Mouse (Mus musculus): ENCODE measurements around the gene Suclg2.

Suclg2 gene

GRCm38 (mm10) chr6:95469521-95469920 is 249.1 kb downstream of the Suclg2 start:
- no peak for DNase-seq (ENCODE audit: low read depth)

DNA sequence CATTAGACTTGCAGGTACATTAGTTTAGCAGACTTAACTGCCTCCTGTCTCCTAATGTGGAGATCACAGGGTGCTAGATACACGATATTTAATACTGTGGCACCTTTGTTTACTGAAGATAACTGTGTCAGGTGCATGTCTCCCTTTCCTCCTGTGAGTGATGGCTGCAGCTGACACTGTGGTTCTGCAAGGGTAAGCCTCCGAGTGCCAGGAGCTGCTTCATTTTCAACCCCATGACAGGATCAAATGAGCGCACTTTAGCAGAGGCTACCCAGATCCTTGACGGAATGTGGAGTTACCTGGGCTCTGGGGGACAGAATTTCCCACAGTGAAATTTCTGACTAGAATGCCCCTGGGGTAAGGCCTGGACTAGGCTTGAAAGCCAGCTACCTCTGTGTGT is 253.3 kb downstream of the Suclg2 start:
- DNase-seq (ENCODE audit: low read depth), result no peak

DNA sequence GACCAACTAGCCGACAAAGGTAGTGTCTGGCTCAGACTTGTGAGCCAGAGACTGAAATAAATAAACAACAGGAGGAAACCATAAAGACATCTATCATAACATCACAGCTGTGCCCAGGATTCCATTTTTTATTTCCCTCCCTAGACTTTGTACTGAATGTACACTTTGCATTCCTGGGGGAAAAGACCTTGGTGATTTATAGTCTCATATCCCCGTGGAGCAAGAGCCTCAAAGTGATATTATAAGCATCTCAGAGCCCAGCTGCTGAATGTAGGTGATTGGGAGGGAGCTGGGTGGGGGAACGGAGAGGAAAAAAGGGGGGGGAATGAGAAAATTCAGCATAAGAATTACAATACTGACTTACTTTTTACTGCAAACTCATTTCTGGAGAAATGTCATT is 259.2 kb downstream of the Suclg2 start:
- DNase-seq (ENCODE audit: low read depth), result no peak

- no peak for DNase-seq (ENCODE audit: low read depth)
Observed at GRCm38 (mm10) chr6:95446151-95446550, 272.4 kb downstream of the Suclg2 start.

DNA sequence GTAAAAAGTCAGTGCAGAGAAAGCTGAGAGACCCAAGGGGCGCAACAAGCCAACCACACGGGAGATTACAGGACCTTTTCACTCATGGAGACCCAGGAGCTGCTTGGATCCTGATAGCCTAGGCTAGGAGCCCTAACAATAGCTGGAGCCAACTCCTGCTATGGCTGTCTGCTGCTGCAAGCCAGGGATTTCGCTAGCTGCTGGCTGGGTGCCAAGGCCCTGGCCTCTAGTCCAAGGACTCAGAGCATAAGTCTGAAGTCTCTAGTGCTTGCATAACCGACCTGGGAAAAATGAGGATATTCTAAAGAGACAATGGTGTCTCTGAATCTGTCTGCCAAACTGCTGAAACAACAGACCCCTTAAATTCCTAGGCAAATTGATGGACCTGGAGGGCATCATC is 273.6 kb downstream of the Suclg2 start:
- DNase-seq (ENCODE audit: low read depth), result no peak
